Mouse (Mus musculus): ENCODE measurements around the gene Klhl5. TPM values are rescaled to one million over a fixed set of nuclear protein-coding genes. Genes with fewer than 3 reads are reported as not detected.

The Klhl5 gene
- polyA plus RNA-seq, 1 experiment from 2014 or later = 21.2 TPM

GRCm38 (mm10) chr5:65126137-65126536 lies 18.8 kb downstream of the Klhl5 start:
- Histone ChIP-seq H3K27ac (no peak overlapping the region), H3K9ac (no peak overlapping the region), H3K4me3 (no peak overlapping the region), H3K9me3 (no peaks in the 10 kb centered on the region), H3K27me3 (no peaks in the 10 kb centered on the region), H3K4me2 (no peak overlapping the region), H3K4me1 (0 out of 2 replicates have a peak, but pooled peaks cover 6% of the 10 kb centered on the region), H3K36me3 (no peaks in the 10 kb centered on the region)
- no peak for ATAC-seq (ENCODE audit: insufficient number of reproducible peaks, insufficient read depth, low FRiP score, low TSS enrichment, low read depth)
- WGBS = 89% methylated on average over 1 of the region's 1 CpGs

GRCm38 (mm10) chr5:65128481-65128880 lies 21.1 kb downstream of the Klhl5 start:
- Histone ChIP-seq H3K4me2 (no peak overlapping the region), H3K27ac (no peak overlapping the region), H3K4me3 (no peak overlapping the region), H3K27me3 (no peaks in the 10 kb centered on the region; the same call in 1 of the 2 replicates), H3K9ac (no peak overlapping the region), H3K9me3 (no peaks in the 10 kb centered on the region), H3K36me3 (no peaks in the 10 kb centered on the region), H3K4me1 (peaks cover 11% of the 10 kb centered on the region; the same call in 1 of the 2 replicates)
- 61% methylated on average over 2 of the region's 2 CpGs for WGBS
- ATAC-seq (ENCODE audit: insufficient number of reproducible peaks, insufficient read depth, low FRiP score, low TSS enrichment, low read depth) = no peak

GRCm38 (mm10) chr5:65130528-65131210 lies 23.3 kb downstream of the Klhl5 start:
- Histone ChIP-seq H3K36me3 (no peaks in the 10 kb centered on the region), H3K4me2 (peak overlapping the region; percentile 71), H3K9me3 (no peaks in the 10 kb centered on the region), H3K4me1 (peaks cover 11% of the 10 kb centered on the region; the same call in 1 of the 2 replicates), H3K9ac (peak overlapping the region; percentile 61), H3K27ac (no peak overlapping the region; the same call in 1 of the 2 replicates), H3K4me3 (peak overlapping the region; percentile 46), H3K27me3 (no peaks in the 10 kb centered on the region; the same call in 1 of the 2 replicates)
- no peak for ATAC-seq (ENCODE audit: insufficient number of reproducible peaks, insufficient read depth, low FRiP score, low TSS enrichment, low read depth)
- 3% methylated on average over 12 of the region's 12 CpGs for WGBS

GRCm38 (mm10) chr5:65131211-65131879 lies 24.0 kb downstream of the Klhl5 start:
- ATAC-seq (ENCODE audit: insufficient number of reproducible peaks, insufficient read depth, low FRiP score, low TSS enrichment, low read depth) = no peak
- H3K9me3 ChIP-seq = no peaks in the 10 kb centered on the region
- no peaks in the 10 kb centered on the region; the same call in 1 of the 2 replicates for H3K27me3 ChIP-seq
- 11% methylated on average over 20 of the region's 20 CpGs for WGBS
- H3K4me1 ChIP-seq = peaks cover 11% of the 10 kb centered on the region; the same call in 1 of the 2 replicates
- no peak overlapping the region; the same call in 1 of the 2 replicates for H3K27ac ChIP-seq
- H3K4me2 ChIP-seq = peak overlapping the region; percentile 71
- peak overlapping the region; percentile 46 for H3K4me3 ChIP-seq
- H3K9ac ChIP-seq = peak overlapping the region; percentile 61
- H3K36me3 ChIP-seq = no peaks in the 10 kb centered on the region

GRCm38 (mm10) chr5:65136159-65136558 lies 28.8 kb downstream of the Klhl5 start:
- Histone ChIP-seq H3K36me3 (0 out of 2 replicates have a peak, but pooled peaks cover under 1% of the 10 kb centered on the region), H3K27ac (no peak overlapping the region), H3K4me1 (peaks cover 4% of the 10 kb centered on the region; the same call in 1 of the 2 replicates), H3K4me3 (no peak overlapping the region), H3K27me3 (no peaks in the 10 kb centered on the region; the same call in 1 of the 2 replicates), H3K9ac (no peak overlapping the region), H3K9me3 (no peaks in the 10 kb centered on the region), H3K4me2 (no peak overlapping the region)
- no peak for ATAC-seq (ENCODE audit: insufficient number of reproducible peaks, insufficient read depth, low FRiP score, low TSS enrichment, low read depth)
- 67% methylated on average over 7 of the region's 7 CpGs for WGBS

GRCm38 (mm10) chr5:65137073-65137472 lies 29.7 kb downstream of the Klhl5 start:
- no peaks in the 10 kb centered on the region for H3K27me3 ChIP-seq
- H3K4me1 ChIP-seq = no peaks in the 10 kb centered on the region
- ATAC-seq (ENCODE audit: insufficient number of reproducible peaks, insufficient read depth, low FRiP score, low TSS enrichment, low read depth) = no peak
- no peak overlapping the region for H3K4me3 ChIP-seq
- no peak overlapping the region for H3K9ac ChIP-seq
- no peak overlapping the region for H3K27ac ChIP-seq
- H3K9me3 ChIP-seq = no peaks in the 10 kb centered on the region
- H3K36me3 ChIP-seq = 0 out of 2 replicates have a peak, but pooled peaks cover 7% of the 10 kb centered on the region
- WGBS = 79% methylated on average over 6 of the region's 6 CpGs
- no peak overlapping the region for H3K4me2 ChIP-seq

GRCm38 (mm10) chr5:65141242-65141641 lies 33.9 kb downstream of the Klhl5 start:
- no peak for ATAC-seq (ENCODE audit: insufficient number of reproducible peaks, insufficient read depth, low FRiP score, low TSS enrichment, low read depth)

GRCm38 (mm10) chr5:65142247-65142646 lies 34.9 kb downstream of the Klhl5 start:
- WGBS = 74% methylated on average over 6 of the region's 6 CpGs
- no peaks in the 10 kb centered on the region for H3K9me3 ChIP-seq
- no peaks in the 10 kb centered on the region for H3K4me1 ChIP-seq
- H3K27ac ChIP-seq = no peak overlapping the region
- H3K27me3 ChIP-seq = no peaks in the 10 kb centered on the region
- no peak overlapping the region for H3K4me3 ChIP-seq
- peaks cover 37% of the 10 kb centered on the region for H3K36me3 ChIP-seq
- no peak for ATAC-seq (ENCODE audit: insufficient number of reproducible peaks, insufficient read depth, low FRiP score, low TSS enrichment, low read depth)
- H3K9ac ChIP-seq = no peak overlapping the region
- no peak overlapping the region for H3K4me2 ChIP-seq

More at GRCm38 (mm10) chr5:65141242-65141641, 33.9 kb downstream of the Klhl5 start:
- peaks cover 34% of the 10 kb centered on the region for H3K36me3 ChIP-seq
- no peak overlapping the region for H3K4me3 ChIP-seq
- no peaks in the 10 kb centered on the region for H3K9me3 ChIP-seq
- H3K4me1 ChIP-seq = no peaks in the 10 kb centered on the region
- H3K27me3 ChIP-seq = no peaks in the 10 kb centered on the region
- H3K4me2 ChIP-seq = no peak overlapping the region
- H3K9ac ChIP-seq = no peak overlapping the region
- WGBS = 86% methylated on average over 8 of the region's 8 CpGs
- H3K27ac ChIP-seq = no peak overlapping the region

- Histone ChIP-seq H3K4me1 (no peaks in the 10 kb centered on the region), H3K36me3 (peaks cover 62% of the 10 kb centered on the region), H3K27ac (no peak overlapping the region), H3K9ac (no peak overlapping the region), H3K9me3 (no peaks in the 10 kb centered on the region), H3K4me2 (no peak overlapping the region), H3K27me3 (no peaks in the 10 kb centered on the region), H3K4me3 (no peak overlapping the region)
- 83% methylated on average over 9 of the region's 9 CpGs for WGBS
- ATAC-seq (ENCODE audit: insufficient number of reproducible peaks, insufficient read depth, low FRiP score, low TSS enrichment, low read depth) = no peak
Measured at GRCm38 (mm10) chr5:65145499-65146101, 38.3 kb downstream of the Klhl5 start.

GRCm38 (mm10) chr5:65146749-65147148 lies 39.4 kb downstream of the Klhl5 start:
- Histone ChIP-seq H3K27ac (no peak overlapping the region), H3K4me1 (no peaks in the 10 kb centered on the region), H3K4me2 (no peak overlapping the region), H3K9ac (no peak overlapping the region), H3K27me3 (no peaks in the 10 kb centered on the region), H3K4me3 (no peak overlapping the region), H3K36me3 (peaks cover 61% of the 10 kb centered on the region), H3K9me3 (no peaks in the 10 kb centered on the region)
- ATAC-seq (ENCODE audit: insufficient number of reproducible peaks, insufficient read depth, low FRiP score, low TSS enrichment, low read depth) = no peak
- 87% methylated on average over 6 of the region's 6 CpGs for WGBS

GRCm38 (mm10) chr5:65149706-65150105 lies 42.4 kb downstream of the Klhl5 start:
- 91% methylated on average over 6 of the region's 6 CpGs for WGBS
- Histone ChIP-seq H3K4me3 (no peak overlapping the region), H3K9me3 (no peaks in the 10 kb centered on the region), H3K9ac (no peak overlapping the region), H3K4me2 (no peak overlapping the region), H3K27me3 (no peaks in the 10 kb centered on the region), H3K27ac (no peak overlapping the region), H3K4me1 (no peaks in the 10 kb centered on the region), H3K36me3 (peaks cover 56% of the 10 kb centered on the region)
- no peak for ATAC-seq (ENCODE audit: insufficient number of reproducible peaks, insufficient read depth, low FRiP score, low TSS enrichment, low read depth)

Measured in embryonic facial prominence, embryonic 13.5 days (tissue).